Mouse (Mus musculus) CD4-positive naive resting alpha-beta T cell, adult 76 days (primary cell): ENCODE measurements around the gene Fuca2. TPM values are rescaled to one million over a fixed set of nuclear protein-coding genes. Genes with fewer than 3 reads are reported as not detected.

Experiments
- total RNA-seq: library from RNA; stranded (reverse); gene quantifications from one replicate; pipeline ENCODE4 v1.2.4, GENCODE M21; 2023

Gene Fuca2
- total RNA-seq = 22.2 TPM

GRCm38 (mm10) chr10:13499331-13499730 lies at the start of gene Fuca2:
TSS of gene Fuca2 (plus strand) at chr10:13499540.

GRCm38 (mm10) chr10:13473833-13474567 lies 25.3 kb upstream of the Fuca2 start, which contains the start of gene Phactr2:
TSS of gene Phactr2 (minus strand) at chr10:13474412.

GRCm38 (mm10) chr10:13552646-13553497 lies 53.5 kb downstream of the Fuca2 start, which contains the start of the genes Adat2 and Pex3:
TSS of gene Adat2 (plus strand) at chr10:13552894.
TSS of gene Pex3 (minus strand) at chr10:13553142.

Other genes starting within 250 kb of the Fuca2 start
- 15.3 TPM for gene Phactr2, start 25.1 kb upstream of the Fuca2 start, total RNA-seq
- 9.1 TPM for gene Adat2, start 53.4 kb downstream of the Fuca2 start, total RNA-seq
- gene Pex3, start 53.6 kb downstream of the Fuca2 start, total RNA-seq = 25.7 TPM